8 mouse cellular contexts compared by ENCODE assay signal in the genomic region with DNA sequence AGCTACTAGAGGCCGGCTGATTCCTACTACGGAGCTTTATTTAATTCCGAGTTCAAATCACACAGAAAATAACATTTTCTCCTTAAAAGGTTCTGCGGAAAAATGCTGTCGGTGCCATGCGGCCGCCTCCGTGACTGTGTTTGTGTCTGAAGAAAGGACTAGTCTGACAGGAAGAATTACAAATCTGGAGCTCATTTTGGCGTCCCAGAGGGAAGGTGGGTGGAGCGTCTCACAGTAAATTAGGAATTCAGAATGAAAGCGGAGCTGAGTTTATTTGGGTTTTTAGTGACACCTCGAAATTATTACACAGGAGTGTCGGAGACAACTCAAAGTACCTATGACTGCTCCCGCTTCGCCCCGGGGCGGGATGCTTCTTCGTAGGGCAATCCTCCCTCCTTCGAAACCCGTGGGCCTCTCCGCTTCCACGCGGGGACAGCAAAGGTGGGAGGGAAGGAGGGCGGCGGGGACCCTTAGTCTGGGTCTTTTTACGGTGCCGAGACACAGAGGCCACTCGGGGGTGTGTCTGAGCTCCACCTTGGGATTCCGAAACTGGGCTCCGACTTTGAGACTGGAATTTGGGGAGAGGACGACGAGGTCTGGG. TPM values are rescaled to one million over a fixed set of nuclear protein-coding genes. Genes with fewer than 3 reads are reported as not detected.
DNase-seq lines count a peak whose midpoint lies in the region; ATAC-seq and TF ChIP-seq lines count a peak whose summit lies in the region.

No protein-coding gene starts in this region.

- H3K9ac ChIP-seq in hindbrain, embryonic 15.5 days, result peak overlapping the region; percentile 89
- H3K9ac ChIP-seq in lung, postnatal 0 days (replicated peaks; ENCODE audit: low read depth), result peak overlapping the region; percentile 45

- H3K4me2 ChIP-seq in hindbrain, embryonic 15.5 days, result peak overlapping the region; percentile 99
- H3K4me2 ChIP-seq in lung, postnatal 0 days (replicated peaks; ENCODE audit: low read depth, low read length), result peak overlapping the region; percentile 96

- H3K4me1 ChIP-seq in hindbrain, embryonic 15.5 days (replicated peaks), result peaks cover 27% of the 10 kb centered on the region
- H3K4me1 ChIP-seq in lung, postnatal 0 days (ENCODE audit: insufficient read depth, low read depth, low read length), result peaks cover 3% of the 10 kb centered on the region; the same call in 1 of the 2 replicates

- peak overlapping the region; percentile 18; the same call in 1 of the 2 replicates for H3K27ac ChIP-seq in hindbrain, embryonic 15.5 days (replicated peaks)
- peak overlapping the region; percentile 43 for H3K27ac ChIP-seq in lung, postnatal 0 days (ENCODE audit: low read length)

- under 1% methylated on average over 32 of the region's 32 CpGs for WGBS in hindbrain, embryonic 15.5 days
- WGBS in lung, postnatal 0 days, result 1% methylated on average over 32 of the region's 32 CpGs

- peak; percentile 74 for DNase-seq in Muller cell, postnatal 12 days (ENCODE audit: inconsistent ontology term)
- DNase-seq in cerebellum, postnatal 36 days, result peak; percentile 18 to 19
- DNase-seq in frontal cortex, postnatal 25 days (ENCODE audit: low spot score in 2 of 2), result peak; percentile 45 to 52
- peak; percentile 32 to 35 for DNase-seq in layer of hippocampus, postnatal 25 days (ENCODE audit: extremely low spot score in 1 of 2, low spot score in 1 of 2)
- DNase-seq in lung, postnatal 0 days (ENCODE audit: low spot score), result peak; percentile 66
- DNase-seq in retina, postnatal 7 days (ENCODE audit: low read depth, low spot score), result peak; percentile 9

- no peak for TF ChIP-seq CTCF in lung, postnatal 0 days (IDR thresholded peaks at IDR 0.05)

- H3K36me3 ChIP-seq in hindbrain, embryonic 15.5 days, result no peaks in the 10 kb centered on the region
- no peaks in the 10 kb centered on the region for H3K36me3 ChIP-seq in lung, postnatal 0 days (ENCODE audit: insufficient read depth, low read length)

- no peaks in the 10 kb centered on the region for H3K27me3 ChIP-seq in hindbrain, embryonic 15.5 days
- no peaks in the 10 kb centered on the region for H3K27me3 ChIP-seq in lung, postnatal 0 days (replicated peaks; ENCODE audit: insufficient read depth, low read length)

- no peaks in the 10 kb centered on the region for H3K9me3 ChIP-seq in hindbrain, embryonic 15.5 days
- H3K9me3 ChIP-seq in lung, postnatal 0 days (ENCODE audit: low read length), result no peaks in the 10 kb centered on the region

- H3K4me3 ChIP-seq in hindbrain, embryonic 15.5 days, result peak overlapping the region; percentile 95
- peak overlapping the region; percentile 83 for H3K4me3 ChIP-seq in lung, postnatal 0 days (ENCODE audit: low read depth, low read length)

- no peak for TF ChIP-seq EP300 in lung, postnatal 0 days (IDR thresholded peaks at IDR 0.05)

- no peak; the same call in 1 of the 2 replicates for ATAC-seq in hindbrain, embryonic 15.5 days (ENCODE audit: low FRiP score, low read depth)
- ATAC-seq in lung, postnatal 0 days, result no peak
- ATAC-seq in activated CD4-positive, CD25-positive, alpha-beta regulatory T cell, adult 4 months, result no peak

RNA-seq across cellular contexts. Expression of gene Tgfbr1, which starts 0.9 kb away (rescaled TPM):
- polyA plus RNA-seq in hindbrain, embryonic 15.5 days (2015; fragmentation: Nextera tagmentation; extraction: Ambion mirVana), result 27.6 and 29.3 TPM in 2 replicates
- 10 to 100 TPM; 25.2 to 28.4 TPM for total RNA-seq in layer of hippocampus, postnatal 25 days (2021)
- polyA plus RNA-seq in lung, postnatal 0 days (2015; fragmentation: Nextera tagmentation; extraction: Ambion mirVana), result 12.8 and 14.6 TPM in 2 replicates
- 10 to 100 TPM; 35.2 to 38.2 TPM for polyA plus RNA-seq in activated CD4-positive, CD25-positive, alpha-beta regulatory T cell, adult 4 months (2017; shearing (Covaris generic))

Comparison
In these comparisons a context has a peak if more than half of its experiments do, and no peak if none do; other contexts are left out.
1. DNase-seq: peak in every context shown above with its lines; median percentile 74 in Muller cell, postnatal 12 days; 66 in lung, postnatal 0 days; 48 in frontal cortex, postnatal 25 days; 34 in layer of hippocampus, postnatal 25 days; 18 in cerebellum, postnatal 36 days; 9 in retina, postnatal 7 days.